Mouse (Mus musculus): Measurements from ENCODE around the gene Rgs2. TPM values are rescaled to one million over a fixed set of nuclear protein-coding genes. Genes with fewer than 3 reads are reported as not detected.

Gene Rgs2
- polyA plus RNA-seq, 1 experiment from 2014 or later, result 16.1 TPM

Other genes starting within 250 kb of the Rgs2 start
- 20.7 and 21.5 TPM in 2 replicates for gene Trove2, start 227.1 kb downstream of the Rgs2 start, polyA plus RNA-seq (2016; fragmentation: Nextera tagmentation; extraction: Ambion mirVana)
- 63.7 and 70.4 TPM in 2 replicates for gene Uchl5, start 226.9 kb downstream of the Rgs2 start, polyA plus RNA-seq (2016; fragmentation: Nextera tagmentation; extraction: Ambion mirVana)
- not detected in 2 replicates for gene Rgs13, start 173.2 kb upstream of the Rgs2 start, polyA plus RNA-seq (2016; fragmentation: Nextera tagmentation; extraction: Ambion mirVana)
- 0.10 and 0.37 TPM in 2 replicates for gene Rgs1, start 245.1 kb upstream of the Rgs2 start, polyA plus RNA-seq (2016; fragmentation: Nextera tagmentation; extraction: Ambion mirVana)

Measured in heart, embryonic 12.5 days (tissue).